Mouse (Mus musculus) heart, embryonic 12.5 days (tissue): ENCODE measurements around the gene Thbs3. TPM values are rescaled to one million over a fixed set of nuclear protein-coding genes. Genes with fewer than 3 reads are reported as not detected.

Source experiments
- microRNA counts: library from miRNA; unstranded; fragments of <30 nt; microRNA quantifications from one replicate; lab custom pipeline; 2017
- microRNA-seq: library from miRNA; unstranded; fragments of <30 nt; microRNA quantifications from one replicate; pipeline ENCODE4, GENCODE M21; 2017
- polyA plus RNA-seq: library from polyadenylated mRNA; unstranded; fragments of >200 nt; fragmentation: Nextera tagmentation; extraction: Ambion mirVana; gene quantifications from 2 replicates; pipeline ENCODE4 v1.2.1, GENCODE M21; 2016

Gene Thbs3
- polyA plus RNA-seq, 1 experiment from 2014 or later = 16.2 TPM

MicroRNA genes within 50 kb of the gene (microRNA counts, 519-probe panel; counts per million panel counts)
- not detected for microRNA mmu-miR-92b (lab: Ali Mortazavi, UCI)

Small RNA genes within 50 kb of the gene (microRNA-seq; reads per million reads assigned to microRNA genes)
- gene Mir92b = 117 reads per million, percentile 54 among the genes with 10 or more reads in this experiment

Other genes starting within 250 kb of the Thbs3 start
- 10.1 and 10.5 TPM in 2 replicates for gene Rusc1, start 121.9 kb upstream of the Thbs3 start, polyA plus RNA-seq
- gene Gm43738, start 114.1 kb upstream of the Thbs3 start, polyA plus RNA-seq = not detected in 2 replicates
- 130 and 136 TPM in 2 replicates for gene Fdps, start 113.2 kb upstream of the Thbs3 start, polyA plus RNA-seq
- gene Pklr, start 79.0 kb upstream of the Thbs3 start, polyA plus RNA-seq = 1.7 and 2.8 TPM in 2 replicates
- gene Hcn3, start 55.0 kb upstream of the Thbs3 start, polyA plus RNA-seq = 0.45 and 0.65 TPM in 2 replicates
- gene Clk2, start 50.4 kb upstream of the Thbs3 start, polyA plus RNA-seq = 24.6 and 24.8 TPM in 2 replicates
- 88.8 and 92.5 TPM in 2 replicates for gene Scamp3, start 37.7 kb upstream of the Thbs3 start, polyA plus RNA-seq
- gene Fam189b, start 32.0 kb upstream of the Thbs3 start, polyA plus RNA-seq = 15.4 and 15.6 TPM in 2 replicates
- gene Gba, start 12.3 kb upstream of the Thbs3 start, polyA plus RNA-seq = 37.1 and 38.0 TPM in 2 replicates
- 123 and 127 TPM in 2 replicates for gene Mtx1, start 11.9 kb downstream of the Thbs3 start, polyA plus RNA-seq
- 0.48 TPM in 1 of 2 replicates, not detected in the other for gene Muc1, start 13.9 kb downstream of the Thbs3 start, polyA plus RNA-seq
- 243 and 262 TPM in 2 replicates for gene Krtcap2, start 30.8 kb downstream of the Thbs3 start, polyA plus RNA-seq
- 0.89 and 1.1 TPM in 2 replicates for gene Trim46, start 31.1 kb downstream of the Thbs3 start, polyA plus RNA-seq
- 65.1 and 79.2 TPM in 2 replicates for gene Dpm3, start 44.2 kb downstream of the Thbs3 start, polyA plus RNA-seq
- gene Slc50a1, start 55.4 kb downstream of the Thbs3 start, polyA plus RNA-seq = 40.9 and 42.9 TPM in 2 replicates
- gene Efna1, start 66.0 kb downstream of the Thbs3 start, polyA plus RNA-seq = 27.0 and 31.0 TPM in 2 replicates
- gene Efna3, start 107.8 kb downstream of the Thbs3 start, polyA plus RNA-seq = 1.3 TPM in 2 replicates
- gene Efna4, start 122.8 kb downstream of the Thbs3 start, polyA plus RNA-seq = 8.7 and 10.6 TPM in 2 replicates
- 47.2 and 55.5 TPM in 2 replicates for gene Adam15, start 134.8 kb downstream of the Thbs3 start, polyA plus RNA-seq
- gene Dcst2, start 146.8 kb downstream of the Thbs3 start, polyA plus RNA-seq = not detected in 2 replicates
- gene Dcst1, start 150.1 kb downstream of the Thbs3 start, polyA plus RNA-seq = 0.09 TPM in 1 of 2 replicates, not detected in the other
- 1.6 and 1.8 TPM in 2 replicates for gene Zbtb7b, start 179.6 kb downstream of the Thbs3 start, polyA plus RNA-seq
- gene Lenep, start 187.6 kb downstream of the Thbs3 start, polyA plus RNA-seq = 0.54 TPM in 1 of 2 replicates, not detected in the other
- 31.7 and 32.5 TPM in 2 replicates for gene Flad1, start 196.7 kb downstream of the Thbs3 start, polyA plus RNA-seq
- gene Cks1b, start 203.2 kb downstream of the Thbs3 start, polyA plus RNA-seq = 355 and 356 TPM in 2 replicates
- 76.2 and 78.1 TPM in 2 replicates for gene Shc1, start 203.3 kb downstream of the Thbs3 start, polyA plus RNA-seq
- 36.1 and 37.5 TPM in 2 replicates for gene Pygo2, start 215.0 kb downstream of the Thbs3 start, polyA plus RNA-seq
- 67.5 and 71.6 TPM in 2 replicates for gene Pbxip1, start 221.5 kb downstream of the Thbs3 start, polyA plus RNA-seq
- gene Pmvk, start 239.4 kb downstream of the Thbs3 start, polyA plus RNA-seq = 46.8 and 51.0 TPM in 2 replicates